Mouse (Mus musculus): Measurements from ENCODE around the gene Slc10a4. TPM values are rescaled to one million over a fixed set of nuclear protein-coding genes. Genes with fewer than 3 reads are reported as not detected.
"Not testable (repeated sequence)": the region's sequence is repeated elsewhere in the genome, so short reads cannot be mapped to it uniquely, and the experiment has no call there.

Gene Slc10a4
- total RNA-seq (2017): not detected in 2 replicates

DNA sequence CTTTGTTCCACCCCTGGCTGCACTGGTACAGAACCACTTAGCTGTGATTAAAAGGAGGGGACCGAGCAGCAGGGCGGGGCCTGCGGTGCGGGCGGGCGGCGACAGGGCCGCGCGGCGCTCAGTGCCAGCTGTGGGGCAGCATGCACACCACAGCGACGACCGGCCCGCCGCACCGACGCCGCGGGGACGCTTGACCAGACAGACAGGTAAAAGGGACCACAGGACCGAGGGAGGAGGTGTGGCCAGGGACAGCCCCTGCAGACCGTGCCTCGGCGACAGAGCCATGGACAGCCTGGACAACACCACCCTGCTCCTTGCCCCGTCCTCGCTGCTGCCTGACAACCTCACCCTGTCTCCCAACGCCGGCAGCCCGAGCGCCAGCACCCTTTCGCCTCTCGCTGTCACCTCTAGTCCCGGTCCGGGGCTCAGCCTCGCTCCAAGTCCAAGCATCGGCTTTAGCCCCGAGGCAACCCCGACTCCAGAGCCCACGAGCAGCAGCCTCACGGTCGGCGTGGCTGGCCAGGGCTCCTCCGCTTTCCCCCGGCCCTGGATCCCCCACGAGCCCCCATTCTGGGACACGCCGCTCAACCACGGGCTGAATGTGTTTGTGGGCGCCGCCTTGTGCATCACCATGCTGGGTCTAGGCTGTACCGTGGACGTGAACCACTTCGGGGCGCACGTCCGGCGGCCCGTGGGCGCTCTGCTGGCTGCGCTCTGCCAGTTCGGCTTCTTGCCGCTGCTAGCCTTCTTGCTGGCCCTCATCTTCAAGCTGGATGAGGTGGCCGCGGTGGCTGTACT is at the start of gene Slc10a4:
Slc10a4 (plus strand) TSS at position 100 of the 798 bp plus-strand sequence.
- peak in 1 of 2 experiments; percentile 57; a peak in 1 of 4 replicates for ATAC-seq (replicated peaks in 1 of 2; ENCODE audit: insufficient read depth in 1 of 2, low FRiP score in 2 of 2, low TSS enrichment in 1 of 2, low read depth in 1 of 2, poor library complexity in 2 of 2, severe bottlenecking in 2 of 2)

DNA sequence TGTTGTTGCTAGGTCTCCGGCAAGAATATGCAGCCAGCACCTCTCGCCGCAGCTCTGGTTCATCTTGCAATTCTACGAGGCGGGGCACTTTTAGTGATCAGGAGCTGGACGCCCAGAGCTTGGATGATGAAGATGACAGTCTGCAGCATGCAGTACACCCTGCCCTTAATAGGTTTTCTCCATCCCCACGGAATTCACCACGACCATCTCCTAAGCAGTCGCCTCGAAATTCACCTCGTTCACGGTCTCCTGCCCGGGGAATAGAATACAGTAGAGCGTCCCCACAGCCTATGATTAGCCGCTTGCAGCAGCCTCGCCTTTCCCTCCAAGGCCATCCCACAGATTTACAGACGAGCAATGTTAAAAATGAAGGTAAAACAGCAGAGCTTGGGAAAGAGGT is 49.4 kb upstream of the Slc10a4 start:
- no peak; a peak in 1 of 4 replicates for ATAC-seq (replicated peaks in 1 of 2; ENCODE audit: insufficient read depth in 1 of 2, low FRiP score in 2 of 2, low TSS enrichment in 1 of 2, low read depth in 1 of 2, poor library complexity in 2 of 2, severe bottlenecking in 2 of 2)

DNA sequence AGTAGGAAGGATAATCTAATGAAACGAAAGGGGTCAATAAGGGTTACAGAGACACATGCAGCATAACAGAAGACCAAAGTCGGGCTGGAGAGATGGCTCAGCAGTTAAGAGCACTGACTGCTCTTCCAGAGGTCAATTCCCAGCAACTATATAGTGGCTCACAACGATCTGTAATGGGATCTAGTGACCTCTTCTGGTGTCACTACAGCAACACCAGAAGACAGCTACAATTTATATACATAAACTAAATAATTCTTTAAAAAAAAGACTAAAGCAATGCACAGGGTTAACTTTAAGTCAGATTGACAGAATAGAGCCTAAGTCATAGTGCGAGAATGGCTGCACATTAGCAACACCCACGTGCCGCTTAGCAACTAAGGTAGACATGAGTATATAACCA is 46.6 kb upstream of the Slc10a4 start:
- ATAC-seq (replicated peaks in 1 of 2; ENCODE audit: insufficient read depth in 1 of 2, low FRiP score in 2 of 2, low TSS enrichment in 1 of 2, low read depth in 1 of 2, poor library complexity in 2 of 2, severe bottlenecking in 2 of 2): no peak

DNA sequence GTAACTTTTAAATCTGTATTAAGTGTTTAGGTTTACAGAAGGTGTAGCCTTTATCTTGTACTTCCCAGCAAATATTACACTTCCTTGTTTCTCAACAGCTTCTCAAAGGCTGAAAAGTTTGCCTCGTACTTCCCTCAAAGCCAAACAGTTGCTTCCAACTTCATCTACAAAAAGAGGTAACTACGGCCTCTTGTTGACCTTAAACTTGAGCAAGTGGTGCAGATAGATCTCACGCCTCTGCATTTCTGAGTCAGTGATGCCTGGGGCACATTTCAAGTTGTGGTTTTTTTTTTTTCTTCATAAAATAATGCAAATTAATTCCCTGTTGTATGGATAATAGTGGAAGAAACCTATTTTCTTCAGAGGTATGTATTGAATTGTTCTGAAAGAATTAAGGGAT is 41.0 kb upstream of the Slc10a4 start:
- no peak for ATAC-seq (replicated peaks in 1 of 2; ENCODE audit: insufficient read depth in 1 of 2, low FRiP score in 2 of 2, low TSS enrichment in 1 of 2, low read depth in 1 of 2, poor library complexity in 2 of 2, severe bottlenecking in 2 of 2)

DNA sequence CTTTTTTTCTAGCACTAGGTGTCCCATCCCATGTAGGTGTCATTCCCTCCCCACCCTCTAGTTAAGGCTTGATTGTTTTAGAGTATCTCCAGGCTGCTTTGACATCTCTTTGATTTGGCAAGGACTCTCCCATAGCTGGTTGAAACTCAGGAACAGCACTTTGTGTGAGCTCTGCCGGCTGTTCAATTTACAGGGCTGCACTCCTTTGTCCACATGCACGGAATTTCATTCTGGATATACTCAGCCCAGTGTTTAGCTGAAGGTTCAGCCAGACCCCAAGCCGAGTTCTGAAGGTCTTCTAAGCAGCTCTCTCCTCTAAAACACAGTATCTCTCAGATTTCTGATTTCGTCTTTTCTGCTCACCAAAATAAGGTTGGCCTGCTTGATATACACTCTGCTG is 34.2 kb upstream of the Slc10a4 start:
- no peak for ATAC-seq (replicated peaks in 1 of 2; ENCODE audit: insufficient read depth in 1 of 2, low FRiP score in 2 of 2, low TSS enrichment in 1 of 2, low read depth in 1 of 2, poor library complexity in 2 of 2, severe bottlenecking in 2 of 2)

DNA sequence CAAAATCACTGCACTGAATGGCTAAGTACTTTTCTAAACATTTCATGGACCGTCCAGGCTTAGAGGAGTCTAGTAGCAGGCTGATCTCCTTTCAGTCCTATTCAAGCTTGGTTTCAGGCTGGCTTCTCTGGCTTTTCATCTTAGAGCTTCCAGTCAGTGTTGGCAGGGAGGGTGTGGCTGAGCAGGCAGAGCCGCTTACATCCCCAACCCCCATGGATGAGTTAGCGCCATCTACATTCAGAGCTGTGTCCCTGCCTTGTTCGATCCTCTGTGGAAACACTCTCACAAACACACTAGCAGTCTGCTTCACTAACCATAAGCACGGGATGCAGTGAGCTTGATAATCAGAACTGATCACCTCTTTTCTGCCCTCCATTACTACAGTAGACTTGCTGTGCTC is 33.7 kb upstream of the Slc10a4 start:
- ATAC-seq (replicated peaks in 1 of 2; ENCODE audit: insufficient read depth in 1 of 2, low FRiP score in 2 of 2, low TSS enrichment in 1 of 2, low read depth in 1 of 2, poor library complexity in 2 of 2, severe bottlenecking in 2 of 2): no peak

DNA sequence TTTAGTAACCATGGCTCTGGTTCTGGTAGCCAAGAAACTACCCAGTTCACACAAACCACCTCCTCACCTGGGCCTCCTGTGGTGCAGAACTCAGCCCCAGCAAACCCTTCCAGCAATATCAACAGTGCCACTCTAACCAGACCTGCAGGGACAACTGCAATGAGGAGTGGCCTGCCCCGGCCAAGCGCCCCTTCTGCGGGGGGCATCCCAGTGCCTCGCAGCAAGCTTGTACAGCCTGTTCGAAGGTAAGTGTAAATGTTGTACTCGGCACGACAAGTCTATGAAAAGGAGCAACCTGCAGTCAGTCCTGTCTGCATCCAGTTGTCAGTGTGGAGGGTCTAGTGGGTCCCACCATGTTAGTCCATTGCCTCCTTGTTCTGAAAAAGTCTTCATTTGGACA is 32.1 kb upstream of the Slc10a4 start, which contains the start of gene Gm10135:
Gm10135 (minus strand) TSS at position 101 of the 400 bp plus-strand sequence.
- no peak; a peak in 1 of 4 replicates for ATAC-seq (replicated peaks in 1 of 2; ENCODE audit: insufficient read depth in 1 of 2, low FRiP score in 2 of 2, low TSS enrichment in 1 of 2, low read depth in 1 of 2, poor library complexity in 2 of 2, severe bottlenecking in 2 of 2)

DNA sequence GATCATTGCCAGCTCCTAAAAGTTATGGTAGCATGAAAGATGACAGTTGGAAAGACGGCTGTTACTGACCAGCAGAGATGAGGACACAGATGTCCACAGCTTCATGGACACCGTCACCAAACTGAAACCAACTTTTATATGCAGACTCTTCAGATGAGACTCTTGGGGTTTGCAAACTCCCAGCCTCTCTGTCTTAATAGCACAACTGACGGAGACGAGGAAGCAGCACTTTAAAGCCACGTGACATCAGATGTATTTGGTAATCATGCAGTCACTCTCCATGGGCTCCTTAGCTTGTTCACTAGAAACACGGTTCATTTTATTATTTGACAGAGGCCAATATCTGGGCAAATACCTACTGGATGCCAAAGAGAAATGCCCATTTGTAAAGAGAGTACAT is 30.7 kb upstream of the Slc10a4 start:
- no peak for ATAC-seq (replicated peaks in 1 of 2; ENCODE audit: insufficient read depth in 1 of 2, low FRiP score in 2 of 2, low TSS enrichment in 1 of 2, low read depth in 1 of 2, poor library complexity in 2 of 2, severe bottlenecking in 2 of 2)

DNA sequence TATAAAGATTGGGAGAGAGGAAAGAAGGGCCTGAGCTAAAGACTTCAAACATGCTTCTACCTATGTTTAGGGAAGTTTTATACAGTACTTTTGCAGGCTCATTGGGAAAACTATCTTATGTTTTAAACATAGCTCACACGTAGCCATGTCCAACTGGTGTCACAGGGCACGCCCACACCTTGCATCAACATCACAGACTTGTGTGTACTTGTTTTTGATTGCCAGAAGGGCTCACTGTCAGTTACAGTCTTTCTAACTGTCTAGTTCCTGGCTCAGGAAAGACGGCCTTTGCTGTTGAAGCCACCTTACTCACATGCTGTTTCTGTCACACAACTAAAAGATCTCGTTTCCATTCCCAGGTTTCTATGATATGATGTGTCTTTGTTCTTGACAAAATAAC is 30.1 kb upstream of the Slc10a4 start:
- no peak for ATAC-seq (replicated peaks in 1 of 2; ENCODE audit: insufficient read depth in 1 of 2, low FRiP score in 2 of 2, low TSS enrichment in 1 of 2, low read depth in 1 of 2, poor library complexity in 2 of 2, severe bottlenecking in 2 of 2)

DNA sequence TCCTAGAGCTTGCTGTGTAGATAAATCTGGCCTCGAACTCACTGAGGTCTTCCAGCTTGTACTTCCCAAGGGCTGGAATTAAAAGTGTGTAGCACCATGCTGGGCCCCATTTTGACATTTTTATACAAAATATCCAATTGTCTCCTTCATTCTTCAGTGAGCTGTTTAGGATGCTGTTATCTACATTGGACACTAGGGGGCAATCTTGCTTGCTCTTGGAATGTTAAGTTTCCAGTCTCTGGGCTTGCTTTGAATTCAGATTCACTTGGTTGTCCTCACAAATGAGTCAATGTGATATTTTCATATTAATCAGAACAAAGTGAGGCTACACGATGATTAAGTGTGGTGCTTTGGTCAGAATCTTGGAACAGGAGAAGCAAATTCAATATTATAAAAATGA is 22.6 kb upstream of the Slc10a4 start:
- peak; percentile 54 to 61; a peak in 2 of 4 replicates for ATAC-seq (replicated peaks in 1 of 2; ENCODE audit: insufficient read depth in 1 of 2, low FRiP score in 2 of 2, low TSS enrichment in 1 of 2, low read depth in 1 of 2, poor library complexity in 2 of 2, severe bottlenecking in 2 of 2)

DNA sequence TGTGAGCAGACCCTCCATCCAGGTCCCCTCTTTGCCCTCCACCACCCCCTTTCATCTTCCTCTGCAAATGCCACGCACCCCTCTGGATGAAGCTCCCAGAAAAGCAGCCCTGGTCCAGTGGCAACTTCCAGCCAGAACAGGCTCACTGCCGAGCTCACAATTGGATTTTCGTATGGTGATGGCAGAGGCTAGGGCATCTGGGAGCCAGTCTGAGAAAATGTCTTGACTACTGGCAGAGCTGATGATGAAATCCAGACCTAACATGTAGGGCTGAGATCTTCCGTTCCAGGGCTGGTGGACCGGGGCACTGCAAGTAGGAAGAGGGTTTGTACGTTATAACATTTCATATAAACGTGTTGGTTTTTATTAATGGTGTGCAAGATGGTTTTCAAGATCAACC is 18.9 kb upstream of the Slc10a4 start:
- no peak for ATAC-seq (replicated peaks in 1 of 2; ENCODE audit: insufficient read depth in 1 of 2, low FRiP score in 2 of 2, low TSS enrichment in 1 of 2, low read depth in 1 of 2, poor library complexity in 2 of 2, severe bottlenecking in 2 of 2)

DNA sequence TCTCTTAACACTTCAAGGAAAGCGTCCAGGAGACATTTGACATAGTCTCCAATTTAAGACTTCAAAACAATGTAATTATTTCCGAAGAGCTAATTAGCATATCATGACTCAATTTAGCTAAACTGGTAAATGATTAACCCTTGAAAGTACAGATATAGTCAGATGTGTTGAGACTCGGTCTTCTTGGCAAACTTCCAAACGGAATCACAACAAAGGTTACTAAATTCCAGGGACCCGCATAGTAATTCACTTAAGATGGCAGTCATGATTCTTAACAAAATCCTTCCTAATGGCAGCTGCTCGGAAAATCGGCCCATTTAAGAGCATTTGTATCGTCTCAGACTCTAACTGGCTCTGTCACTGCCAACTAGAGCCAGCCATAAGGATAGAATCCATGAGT is 16.9 kb upstream of the Slc10a4 start:
- ATAC-seq (replicated peaks in 1 of 2; ENCODE audit: insufficient read depth in 1 of 2, low FRiP score in 2 of 2, low TSS enrichment in 1 of 2, low read depth in 1 of 2, poor library complexity in 2 of 2, severe bottlenecking in 2 of 2): no peak

DNA sequence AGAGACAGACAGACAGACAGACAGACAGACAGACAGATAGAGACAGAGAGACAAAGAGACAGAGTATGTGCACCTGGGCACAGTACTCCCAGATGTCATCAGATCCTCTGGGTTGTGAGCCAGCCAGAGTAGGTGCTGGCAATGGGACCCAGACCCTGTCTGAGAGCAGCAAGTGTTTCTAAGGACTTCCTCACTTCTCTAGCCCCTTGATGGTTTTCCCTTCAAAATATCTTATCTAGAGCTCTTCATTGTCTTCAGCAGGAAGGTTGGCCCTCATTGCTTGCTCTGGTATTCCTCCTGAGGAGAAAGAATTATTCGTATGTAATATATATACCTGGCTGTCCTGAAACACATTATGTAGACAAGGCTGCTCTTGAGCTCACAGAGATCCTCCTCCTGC is 14.2 kb upstream of the Slc10a4 start:
- no peak for ATAC-seq (replicated peaks in 1 of 2; ENCODE audit: insufficient read depth in 1 of 2, low FRiP score in 2 of 2, low TSS enrichment in 1 of 2, low read depth in 1 of 2, poor library complexity in 2 of 2, severe bottlenecking in 2 of 2)

DNA sequence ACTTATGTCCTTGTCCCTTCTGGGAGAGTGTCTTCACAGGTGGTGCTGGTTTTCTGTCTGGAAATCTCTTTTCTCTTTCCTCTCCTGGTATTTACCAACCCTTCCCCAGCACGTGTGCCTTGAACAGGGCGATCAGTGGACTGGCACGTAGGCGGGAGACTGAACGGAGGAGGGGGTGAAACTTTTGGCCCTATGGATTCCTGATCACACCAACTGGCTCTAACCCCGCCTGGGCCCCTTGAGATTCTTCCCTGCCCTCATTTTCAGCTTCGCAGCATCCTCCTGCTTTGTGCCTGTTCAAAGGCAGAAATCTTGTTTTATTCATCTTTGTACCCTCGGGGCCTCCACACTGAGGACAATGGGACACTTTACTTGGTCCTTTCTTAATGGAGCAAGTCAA is 12.3 kb upstream of the Slc10a4 start:
- ATAC-seq (replicated peaks in 1 of 2; ENCODE audit: insufficient read depth in 1 of 2, low FRiP score in 2 of 2, low TSS enrichment in 1 of 2, low read depth in 1 of 2, poor library complexity in 2 of 2, severe bottlenecking in 2 of 2): no peak

DNA sequence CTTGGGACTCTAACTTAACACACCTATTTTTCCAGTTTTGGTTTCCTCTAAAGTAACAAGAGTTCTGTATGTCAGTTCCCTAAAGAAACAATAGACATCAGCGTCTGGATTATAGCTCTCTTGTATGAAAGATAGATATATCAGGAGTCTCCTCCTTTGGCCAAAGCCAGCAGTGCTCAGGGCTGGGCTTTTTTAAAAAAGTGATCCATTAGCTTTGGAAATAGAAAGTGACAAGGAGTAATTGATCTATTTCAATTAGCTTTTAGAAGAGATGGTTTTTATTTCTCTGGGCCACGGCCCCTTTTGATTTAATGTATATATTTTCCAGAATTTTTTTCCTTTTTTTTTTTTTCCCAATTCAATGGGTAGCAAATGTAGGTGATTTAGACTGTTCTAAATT is 11.8 kb upstream of the Slc10a4 start:
- no peak for ATAC-seq (replicated peaks in 1 of 2; ENCODE audit: insufficient read depth in 1 of 2, low FRiP score in 2 of 2, low TSS enrichment in 1 of 2, low read depth in 1 of 2, poor library complexity in 2 of 2, severe bottlenecking in 2 of 2)

DNA sequence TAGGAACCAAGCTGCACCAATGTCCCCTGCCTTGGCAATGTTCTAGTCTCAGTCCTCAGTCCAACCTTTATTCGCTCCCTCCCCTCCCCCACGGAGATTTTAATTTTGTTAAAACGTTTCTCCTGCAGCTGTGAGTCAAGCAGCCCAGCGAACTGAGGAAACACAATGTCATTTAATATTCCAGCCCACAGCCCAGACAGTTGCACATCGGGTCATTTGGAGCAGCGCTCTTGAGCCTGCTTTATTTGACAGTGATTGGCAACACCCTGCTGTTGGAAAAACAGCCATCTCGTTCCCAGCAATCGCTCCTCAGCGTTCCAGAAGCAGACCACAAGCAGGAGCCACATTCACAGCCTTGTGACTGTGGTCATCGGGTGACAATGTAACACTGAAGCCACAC is 11.3 kb upstream of the Slc10a4 start:
- ATAC-seq (replicated peaks in 1 of 2; ENCODE audit: insufficient read depth in 1 of 2, low FRiP score in 2 of 2, low TSS enrichment in 1 of 2, low read depth in 1 of 2, poor library complexity in 2 of 2, severe bottlenecking in 2 of 2): no peak

DNA sequence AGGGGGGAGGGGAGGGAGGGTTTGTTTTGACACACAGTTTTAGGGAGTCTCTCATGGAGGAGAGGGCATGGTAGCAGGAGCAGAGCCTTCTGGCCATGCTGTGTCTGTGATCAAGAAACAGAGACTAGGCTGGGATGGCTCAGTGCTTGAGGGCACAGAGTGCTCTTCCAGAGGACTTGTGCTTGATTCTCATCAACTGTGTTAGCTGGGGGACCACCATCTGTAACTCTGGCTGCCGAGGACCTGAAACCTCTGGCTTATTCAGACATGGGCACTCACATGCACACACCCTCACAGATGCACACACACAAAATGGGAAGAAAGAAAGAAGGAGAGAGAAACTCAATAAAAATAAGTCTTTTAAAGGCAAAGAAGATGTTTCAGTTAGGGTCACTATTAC is 8.1 kb upstream of the Slc10a4 start:
- not testable (repeated sequence) for ATAC-seq (replicated peaks in 1 of 2; ENCODE audit: insufficient read depth in 1 of 2, low FRiP score in 2 of 2, low TSS enrichment in 1 of 2, low read depth in 1 of 2, poor library complexity in 2 of 2, severe bottlenecking in 2 of 2)

DNA sequence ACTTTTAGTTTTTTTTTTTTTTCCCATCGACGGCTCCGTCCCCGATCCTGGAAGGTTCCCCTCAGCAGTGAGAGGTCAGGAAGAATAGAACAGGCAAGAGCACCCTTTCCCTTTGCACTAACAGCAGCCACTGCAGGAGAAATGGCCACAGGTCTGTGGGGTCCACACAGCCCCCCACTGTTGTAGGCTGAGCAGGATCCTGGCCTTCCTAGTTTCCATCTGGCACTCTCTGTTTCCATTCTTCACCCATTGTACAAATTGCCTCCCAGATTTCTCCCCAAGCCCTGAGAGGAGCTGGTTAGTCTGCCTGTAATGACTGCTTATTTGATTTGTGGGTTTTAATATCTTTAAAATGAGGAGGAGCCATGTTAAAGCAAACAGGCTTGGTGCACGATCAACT is 2.6 kb upstream of the Slc10a4 start:
- ATAC-seq (replicated peaks in 1 of 2; ENCODE audit: insufficient read depth in 1 of 2, low FRiP score in 2 of 2, low TSS enrichment in 1 of 2, low read depth in 1 of 2, poor library complexity in 2 of 2, severe bottlenecking in 2 of 2): no peak

DNA sequence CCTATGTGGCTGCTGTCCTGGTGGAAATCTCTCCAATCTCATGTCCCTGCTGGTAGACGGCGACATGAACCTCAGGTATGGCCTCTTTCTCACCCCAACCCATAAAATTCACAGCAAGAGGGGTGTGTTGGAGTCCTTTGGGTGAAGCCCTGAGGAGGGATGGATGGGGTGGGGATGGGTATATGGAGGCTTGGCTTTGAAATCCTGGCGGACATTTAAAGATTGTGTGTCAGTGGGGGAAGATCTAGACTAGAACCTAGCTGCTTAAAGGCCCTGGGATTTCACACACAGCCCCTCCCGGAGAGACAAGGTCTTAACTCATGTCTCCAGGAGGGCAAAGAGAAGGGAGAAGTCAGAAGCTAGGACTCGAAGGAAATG is 888 bp downstream of the Slc10a4 start:
- ATAC-seq (replicated peaks in 1 of 2; ENCODE audit: insufficient read depth in 1 of 2, low FRiP score in 2 of 2, low TSS enrichment in 1 of 2, low read depth in 1 of 2, poor library complexity in 2 of 2, severe bottlenecking in 2 of 2): no peak

Measured in hematopoietic stem cell, adult 5-6 weeks (primary cell).